ENCODE assay signal across 10 mouse cellular contexts in the genomic region with DNA sequence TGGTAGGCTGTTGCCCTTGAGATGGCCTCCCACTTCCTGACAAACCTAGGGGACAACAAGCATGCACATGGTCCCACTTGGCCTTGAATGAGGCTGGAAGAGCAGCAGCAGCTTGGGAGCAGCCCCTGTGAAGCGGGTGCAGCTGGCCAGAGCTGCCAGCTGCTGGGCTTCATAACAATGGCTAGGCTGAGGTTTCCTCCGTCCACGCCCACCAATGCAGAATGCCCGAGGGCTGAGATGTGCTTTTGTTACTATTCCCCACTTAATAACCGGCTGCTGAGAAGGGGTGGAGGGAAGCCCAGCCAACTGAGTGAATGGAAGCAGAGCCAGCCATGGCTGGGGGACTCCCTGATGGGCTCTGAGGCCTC.
DNase-seq lines count a peak whose midpoint lies in the region; ATAC-seq and TF ChIP-seq lines count a peak whose summit lies in the region.
"Had no signal": no experiment of that assay in that cellular context is flagged by ENCODE, and none has a peak within 500 bp of the region (broad histone marks: within the 10 kb centered on the region; RNA-seq: fewer than 3 reads in every experiment).

No protein-coding gene starts in this region.

- intact Hi-C loops in heart, postnatal 25 days (cut with DNase I), result no loop called here

- peak; percentile 43; the same call in 1 of the 2 replicates for ATAC-seq in lung, embryonic 15.5 days (ENCODE audit: borderline replicate concordance, extremely low read depth, low FRiP score, low TSS enrichment)
- peak; percentile 73; the same call in 1 of the 2 replicates for ATAC-seq in embryonic facial prominence, embryonic 15.5 days (ENCODE audit: insufficient number of reproducible peaks, low FRiP score, low TSS enrichment, low read depth)
- peak; percentile 61; the same call in 1 of the 2 replicates for ATAC-seq in limb, embryonic 14.5 days (ENCODE audit: low FRiP score, low read depth)
- no peak for ATAC-seq in inflammation-experienced regulatory T-cells, adult 6 months

- DNase-seq in lung, postnatal 25 days (ENCODE audit: low spot score), result no peak
- peak; percentile 74 for DNase-seq in limb, embryonic 14.5 days (ENCODE audit: low spot score)
- peak; percentile 93 for DNase-seq in retina, postnatal 1 day
- no peak for DNase-seq in heart, postnatal 25 days (ENCODE audit: low spot score)
- DNase-seq in thymus, adult 18-20 months, result no peak
- DNase-seq: right cerebral cortex, adult 18-20 months had no signal

- H3K4me2 ChIP-seq in lung, embryonic 15.5 days, result no peak overlapping the region
- no peak overlapping the region for H3K4me2 ChIP-seq in embryonic facial prominence, embryonic 15.5 days (replicated peaks)
- no peak overlapping the region for H3K4me2 ChIP-seq in limb, embryonic 14.5 days (replicated peaks; ENCODE audit: low read depth, low read length, severe bottlenecking)

- no peaks in the 10 kb centered on the region for H3K9me3 ChIP-seq in lung, embryonic 15.5 days
- H3K9me3 ChIP-seq in embryonic facial prominence, embryonic 15.5 days (replicated peaks), result no peaks in the 10 kb centered on the region
- no peaks in the 10 kb centered on the region for H3K9me3 ChIP-seq in limb, embryonic 14.5 days (ENCODE audit: control insufficient read depth, low read length)

- no peak overlapping the region for H3K4me3 ChIP-seq in lung, embryonic 15.5 days
- H3K4me3 ChIP-seq in embryonic facial prominence, embryonic 15.5 days (replicated peaks), result no peak overlapping the region
- no peak overlapping the region for H3K4me3 ChIP-seq in limb, embryonic 14.5 days (replicated peaks; ENCODE audit: low read length)
- H3K4me3 ChIP-seq: erythroblast, embryonic 14.5 days had no signal

- no peak overlapping the region for H3K9ac ChIP-seq in lung, embryonic 15.5 days
- H3K9ac ChIP-seq in embryonic facial prominence, embryonic 15.5 days, result no peak overlapping the region
- H3K9ac ChIP-seq in limb, embryonic 14.5 days (ENCODE audit: low read depth, low read length, severe bottlenecking), result no peak overlapping the region

- H3K27me3 ChIP-seq in lung, embryonic 15.5 days, result no peaks in the 10 kb centered on the region
- H3K27me3 ChIP-seq in embryonic facial prominence, embryonic 15.5 days, result no peaks in the 10 kb centered on the region
- H3K27me3 ChIP-seq in limb, embryonic 14.5 days (ENCODE audit: control insufficient read depth, insufficient read depth, low read length), result no peaks in the 10 kb centered on the region

- H3K36me3 ChIP-seq in lung, embryonic 15.5 days, result no peaks in the 10 kb centered on the region
- H3K36me3 ChIP-seq in embryonic facial prominence, embryonic 15.5 days, result no peaks in the 10 kb centered on the region
- H3K36me3 ChIP-seq in limb, embryonic 14.5 days (ENCODE audit: control insufficient read depth, insufficient read depth, low read length), result no peaks in the 10 kb centered on the region

- no peak overlapping the region for H3K27ac ChIP-seq in lung, embryonic 15.5 days
- peak overlapping the region; percentile 55; the same call in 1 of the 2 replicates for H3K27ac ChIP-seq in embryonic facial prominence, embryonic 15.5 days (replicated peaks)
- no peak overlapping the region for H3K27ac ChIP-seq in limb, embryonic 14.5 days (replicated peaks; ENCODE audit: low read depth, low read length)

- WGBS in lung, embryonic 15.5 days, result 26% methylated on average over 5 of the region's 5 CpGs
- 30% methylated on average over 5 of the region's 5 CpGs for WGBS in embryonic facial prominence, embryonic 15.5 days
- WGBS in limb, embryonic 14.5 days, result 32% methylated on average over 5 of the region's 5 CpGs

- peaks cover 22% of the 10 kb centered on the region for H3K4me1 ChIP-seq in lung, embryonic 15.5 days
- H3K4me1 ChIP-seq in embryonic facial prominence, embryonic 15.5 days, result peaks cover 42% of the 10 kb centered on the region
- H3K4me1 ChIP-seq in limb, embryonic 14.5 days (ENCODE audit: control insufficient read depth, insufficient read depth, low read length), result peaks cover 42% of the 10 kb centered on the region

- TF ChIP-seq POLR2A in limb, embryonic 14.5 days (IDR thresholded peaks at IDR 0.05; ENCODE audit: borderline replicate concordance, extremely low read depth, insufficient read depth, insufficient read length), result no peak

Comparison
In these comparisons a context has a peak if more than half of its experiments do, and no peak if none do; other contexts are left out.
1. DNase-seq: peak in limb, embryonic 14.5 days (single experiment) and retina, postnatal 1 day (single experiment); none in lung, postnatal 25 days (single experiment), heart, postnatal 25 days (single experiment) and thymus, adult 18-20 months (0 of 2).